Mouse (Mus musculus): Measurements from ENCODE around the gene Tctn3.

DNA sequence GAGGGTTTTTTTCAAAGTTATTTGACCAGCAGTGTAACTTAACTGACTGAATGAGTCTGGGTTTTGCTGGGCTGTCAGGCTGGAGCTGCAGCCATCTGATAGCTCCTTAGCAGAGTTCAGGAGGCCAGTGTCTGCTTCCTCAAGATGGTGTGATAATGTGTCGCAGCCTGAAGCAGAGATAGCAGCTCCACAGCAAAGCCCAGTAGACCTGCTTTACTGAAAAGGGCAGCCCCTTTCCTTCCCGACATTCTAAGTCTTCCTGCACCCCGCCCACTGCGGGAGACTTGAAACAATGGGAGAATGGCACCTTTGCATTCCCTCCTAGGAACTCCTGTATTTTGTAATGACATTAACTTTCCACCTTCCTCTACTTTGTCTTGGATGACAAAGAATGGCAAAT, 25.1 kb upstream of the Tctn3 start:
- TF ChIP-seq POLR2A (IDR thresholded peaks at IDR 0.05; ENCODE audit: borderline replicate concordance, extremely low read depth, insufficient read depth, insufficient read length, poor library complexity, severe bottlenecking) (no peak), CTCF (IDR thresholded peaks at IDR 0.05; ENCODE audit: borderline replicate concordance, extremely low read depth, insufficient read depth, insufficient read length) (no peak)
